Mouse (Mus musculus) splenic B cell, adult 2 months (primary cell): Measurements from ENCODE around the gene Slc26a6.

Source experiments
- DNase-seq: peaks from one replicate; pipeline ENCODE4 v3.0.0-alpha.2; 2011; ENCODE audit warnings: low read depth, low spot score
- H3K27me3 ChIP-seq: 2 replicates; pipeline ENCODE4 v1.6.1; 2012; ENCODE audit warnings: mild to moderate bottlenecking, low read length, moderate library complexity, mixed read lengths; ENCODE audit not compliant: control insufficient read depth, poor library complexity, insufficient read depth, severe bottlenecking
- H3K36me3 ChIP-seq: 2 replicates; pipeline ENCODE4 v1.6.1; 2012; ENCODE audit warnings: mild to moderate bottlenecking, low read length, moderate library complexity, mixed read lengths; ENCODE audit not compliant: control insufficient read depth, poor library complexity, insufficient read depth, severe bottlenecking

The Slc26a6 gene

DNA sequence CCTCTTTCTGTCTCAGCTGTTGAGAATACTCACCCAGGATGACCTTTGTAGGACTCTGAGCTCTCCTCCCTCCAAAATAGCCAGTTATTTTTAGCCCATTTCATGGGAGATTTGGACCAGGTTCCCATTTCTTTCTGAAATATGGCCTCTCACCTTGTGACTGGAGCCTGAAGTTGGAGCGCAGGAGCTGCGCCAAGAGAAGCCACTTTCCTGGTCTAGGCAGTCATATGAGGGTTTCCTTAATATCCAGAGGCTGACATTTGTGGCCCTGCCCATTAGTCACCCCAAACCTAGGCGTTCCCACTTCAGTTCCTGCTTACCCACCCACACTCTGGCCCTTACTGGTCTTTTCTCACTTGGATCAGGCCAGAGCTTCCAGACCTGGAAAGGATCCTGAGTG, at the start of gene Slc26a6:
Gene Slc26a6, plus strand, starts transcription at position 308 of the 400 bp plus-strand sequence.
- H3K36me3 ChIP-seq: no peaks in the 10 kb centered on the region
- DNase-seq: no peak

DNA sequence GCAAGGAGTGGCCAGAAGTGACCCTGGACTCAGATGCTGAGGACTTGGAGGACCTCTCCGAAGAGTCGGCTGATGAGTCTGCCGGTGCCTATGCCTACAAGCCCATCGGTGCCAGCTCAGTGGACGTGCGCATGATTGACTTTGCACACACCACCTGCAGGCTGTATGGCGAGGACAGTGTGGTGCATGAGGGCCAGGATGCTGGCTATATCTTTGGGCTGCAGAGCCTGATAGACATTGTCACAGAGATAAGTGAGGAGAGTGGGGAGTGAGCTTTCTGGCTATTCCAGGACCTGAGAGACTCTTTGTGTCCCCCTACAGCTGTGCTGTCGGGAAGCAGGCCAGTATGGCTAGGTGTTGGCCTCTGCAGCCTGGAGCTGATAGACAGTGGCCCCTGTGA, 47.3 kb upstream of the Slc26a6 start:
- Histone ChIP-seq H3K36me3 (peaks cover 4% of the 10 kb centered on the region; the same call in 1 of the 2 replicates), H3K27me3 (no peaks in the 10 kb centered on the region)
- DNase-seq: no peak

More for the DNA sequence above, at the start of gene Slc26a6:
- H3K27me3 ChIP-seq: no peaks in the 10 kb centered on the region

DNA sequence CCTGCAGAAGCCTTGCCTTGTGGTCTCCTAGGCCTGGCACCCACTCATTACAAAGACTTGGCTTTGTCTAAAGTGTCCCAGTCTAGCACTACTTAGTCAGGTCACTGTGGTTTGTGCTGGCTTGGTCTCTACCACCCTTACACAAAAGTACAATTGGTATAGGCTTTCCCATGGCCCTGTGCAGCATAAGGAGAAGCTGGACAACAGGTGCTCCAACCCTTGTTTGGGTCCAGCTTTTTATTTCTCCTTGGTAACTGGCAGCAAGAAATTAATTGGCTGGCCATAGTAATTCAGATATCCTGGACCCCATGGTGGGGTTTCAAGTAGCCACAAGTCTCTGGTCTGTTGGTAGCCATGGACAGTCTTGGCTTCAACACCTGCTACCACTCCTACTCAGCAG, 46.7 kb upstream of the Slc26a6 start:
- H3K36me3 ChIP-seq: peaks cover 4% of the 10 kb centered on the region; the same call in 1 of the 2 replicates
- DNase-seq: no peak
- no peaks in the 10 kb centered on the region for H3K27me3 ChIP-seq

DNA sequence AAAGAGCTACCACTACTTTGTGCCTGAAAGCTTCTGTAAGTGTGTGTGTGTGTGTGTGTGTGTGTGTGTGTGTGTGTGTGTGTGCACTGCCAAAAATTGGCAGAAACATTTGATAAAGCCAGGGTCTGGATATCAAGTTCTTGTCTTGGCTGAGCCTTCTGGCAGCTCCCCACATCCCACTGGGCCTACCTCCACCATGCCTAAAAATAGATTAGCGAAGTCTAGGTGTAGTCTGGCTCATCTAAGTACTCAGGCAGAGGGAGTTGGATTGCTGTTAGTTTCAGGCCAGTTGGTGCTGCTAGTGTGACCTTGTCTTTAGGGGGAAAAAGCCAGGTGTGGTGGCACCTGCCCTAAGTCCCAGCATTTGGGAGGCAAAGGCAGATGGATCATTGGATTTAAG, 46.3 kb upstream of the Slc26a6 start:
- DNase-seq: no peak

DNA sequence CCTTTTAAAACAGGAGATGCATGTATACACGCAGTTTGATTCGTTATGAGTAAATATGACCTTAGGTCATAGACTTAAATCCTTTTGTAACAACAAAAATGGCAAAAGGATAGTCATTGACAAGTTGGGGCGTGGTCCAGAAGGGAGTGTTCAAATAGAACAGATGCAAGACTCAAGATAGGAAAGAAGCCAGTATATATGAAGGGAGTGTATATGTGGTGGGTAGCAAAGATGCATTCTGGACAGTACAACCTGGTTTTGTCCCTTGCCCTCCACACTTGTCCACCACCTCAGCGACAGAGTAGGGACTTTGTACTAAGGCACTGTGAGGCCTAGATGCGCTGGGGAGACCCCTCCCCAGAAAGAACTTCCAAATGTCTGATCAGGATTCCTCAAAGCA, 45.4 kb upstream of the Slc26a6 start:
- DNase-seq: no peak
- Histone ChIP-seq H3K27me3 (no peaks in the 10 kb centered on the region), H3K36me3 (peaks cover 7% of the 10 kb centered on the region; the same call in 1 of the 2 replicates)

More for the DNA sequence above, 46.3 kb upstream of the Slc26a6 start:
- Histone ChIP-seq H3K27me3 (no peaks in the 10 kb centered on the region), H3K36me3 (peaks cover 7% of the 10 kb centered on the region; the same call in 1 of the 2 replicates)

DNA sequence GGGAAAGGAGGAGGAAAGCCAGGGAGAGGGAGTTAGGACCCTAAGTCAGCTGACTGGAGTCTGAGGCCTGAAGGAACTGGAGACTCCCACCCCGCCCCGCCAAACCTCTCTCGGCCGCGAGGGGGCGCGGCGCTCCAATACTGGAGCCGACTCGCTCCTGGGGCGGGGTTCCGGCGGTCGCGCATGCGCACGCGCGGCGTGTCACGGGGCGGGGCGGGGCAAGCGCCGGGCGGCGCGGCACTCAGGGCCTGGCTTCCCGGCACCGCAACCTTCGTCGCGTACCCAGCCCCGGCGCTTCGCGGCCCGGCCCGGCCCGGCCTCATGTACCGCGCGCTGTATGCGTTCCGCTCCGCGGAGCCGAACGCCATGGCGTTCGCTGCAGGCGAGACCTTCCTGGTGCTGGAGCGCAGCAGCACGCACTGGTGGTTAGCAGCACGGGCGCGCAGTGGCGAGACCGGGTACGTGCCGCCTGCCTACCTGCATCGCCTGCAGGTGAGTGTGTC, 44.9 kb upstream of the Slc26a6 start, which contains the start of gene Nckipsd:
Gene Nckipsd, plus strand, starts transcription at position 206 of the 503 bp plus-strand sequence.
- peaks cover 7% of the 10 kb centered on the region; the same call in 1 of the 2 replicates for H3K36me3 ChIP-seq
- DNase-seq: peak; percentile 94
- H3K27me3 ChIP-seq: no peaks in the 10 kb centered on the region

DNA sequence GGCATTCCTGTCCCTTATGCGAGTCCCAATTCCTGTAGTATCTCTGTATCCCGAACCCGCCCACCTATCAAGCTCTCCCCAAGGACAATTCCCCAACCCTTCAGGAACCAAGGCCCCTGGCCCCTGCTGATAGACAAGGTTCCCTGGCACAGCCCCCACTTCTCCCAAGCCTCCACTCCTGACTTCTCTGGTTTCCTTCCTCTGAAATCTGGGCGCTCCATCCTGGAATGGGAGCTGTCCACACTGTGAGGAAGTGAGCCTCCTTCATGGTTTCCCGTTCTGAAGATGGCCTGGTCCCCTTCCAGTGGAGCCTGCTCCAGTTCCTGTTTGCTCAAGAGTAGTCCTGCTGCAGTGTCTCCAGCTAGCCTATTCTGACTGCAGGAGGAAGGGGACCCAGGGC, 43.9 kb upstream of the Slc26a6 start:
- no peaks in the 10 kb centered on the region for H3K27me3 ChIP-seq
- H3K36me3 ChIP-seq: peaks cover 4% of the 10 kb centered on the region; the same call in 1 of the 2 replicates
- DNase-seq: peak; percentile 20

DNA sequence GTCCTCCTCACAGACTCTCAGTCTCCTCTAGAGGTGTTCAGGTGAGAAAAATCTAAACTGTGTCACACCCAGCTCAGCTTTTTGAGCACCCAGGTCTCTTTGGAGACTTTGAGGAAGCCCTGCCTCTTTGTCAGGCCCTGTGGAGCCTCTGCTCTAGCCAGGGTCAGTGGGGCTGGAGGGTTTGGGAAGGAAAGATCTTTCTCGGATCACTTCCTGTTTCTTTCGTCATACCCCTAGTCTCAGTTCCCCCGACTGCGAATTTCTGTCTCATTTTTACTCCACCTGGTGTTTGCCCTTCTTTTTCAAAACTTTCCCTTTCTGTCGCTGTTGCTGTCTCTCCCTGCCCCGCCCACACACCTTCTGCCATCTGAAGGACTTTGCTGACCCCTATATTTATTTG, 43.4 kb upstream of the Slc26a6 start:
- Histone ChIP-seq H3K27me3 (no peaks in the 10 kb centered on the region), H3K36me3 (peaks cover 3% of the 10 kb centered on the region; the same call in 1 of the 2 replicates)
- peak; percentile 70 for DNase-seq

DNA sequence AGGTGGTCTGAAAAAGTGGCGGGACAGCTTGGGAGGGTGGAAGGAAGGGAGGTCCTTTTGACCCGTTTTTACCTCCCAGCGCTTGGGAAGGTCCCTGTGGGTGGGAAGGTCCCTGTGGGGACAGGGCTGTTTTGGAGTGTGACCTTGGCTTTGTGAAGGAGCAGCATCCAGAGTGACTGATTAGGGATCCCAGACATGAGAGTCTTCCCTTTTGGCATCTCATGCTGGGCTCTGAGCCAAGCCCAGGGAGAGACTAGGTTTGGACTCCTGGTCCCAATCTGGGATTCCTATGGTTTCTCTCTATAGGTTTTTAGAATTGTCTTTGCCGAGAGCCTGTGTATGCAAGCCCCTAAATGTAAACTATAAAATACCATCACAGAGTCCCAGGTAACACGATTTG, 42.6 kb upstream of the Slc26a6 start:
- DNase-seq: no peak
- no peaks in the 10 kb centered on the region for H3K27me3 ChIP-seq
- peaks cover 3% of the 10 kb centered on the region; the same call in 1 of the 2 replicates for H3K36me3 ChIP-seq

DNA sequence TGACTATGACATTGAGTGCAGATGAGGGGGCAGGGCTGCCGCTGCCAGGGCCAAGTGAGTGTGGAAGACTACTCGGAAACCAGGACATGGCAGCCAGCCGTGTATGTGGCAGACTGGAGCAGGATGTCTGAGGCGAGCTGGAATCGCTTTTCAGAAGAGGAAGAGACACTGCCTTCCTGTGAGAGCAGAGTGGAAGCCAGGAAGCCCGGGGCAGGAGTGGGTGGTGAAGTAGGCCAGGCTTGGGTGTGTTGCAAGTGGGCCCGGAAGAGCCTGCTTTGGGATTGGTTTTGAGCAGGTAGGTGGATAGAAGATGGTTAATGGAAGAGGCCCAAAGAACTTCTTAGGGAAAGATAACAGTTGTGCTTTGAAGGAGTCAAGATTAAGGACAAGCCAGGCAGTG, 37.5 kb upstream of the Slc26a6 start:
- no peak for DNase-seq
- Histone ChIP-seq H3K27me3 (no peaks in the 10 kb centered on the region), H3K36me3 (peaks cover 3% of the 10 kb centered on the region; the same call in 1 of the 2 replicates)

DNA sequence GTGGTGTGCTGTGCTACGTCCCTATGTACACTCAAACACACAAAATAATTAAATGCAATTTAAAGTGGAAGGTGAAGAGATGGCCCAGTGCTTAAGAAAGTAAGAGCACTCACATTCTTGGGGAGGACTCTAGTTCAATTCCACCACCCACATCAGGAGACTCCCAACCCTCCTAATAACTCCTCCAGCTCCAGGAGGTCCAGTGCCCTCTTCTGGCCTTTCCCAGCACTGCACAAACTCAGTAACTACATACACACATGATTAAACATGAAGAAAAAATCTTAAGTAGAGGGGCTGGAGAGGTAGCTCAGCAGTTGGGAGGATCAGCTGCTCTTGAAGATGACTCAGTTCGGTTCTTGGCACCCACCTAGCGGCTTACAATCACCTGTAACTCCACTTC, 33.6 kb upstream of the Slc26a6 start:
- peak; percentile 62 for DNase-seq
- no peaks in the 10 kb centered on the region for H3K27me3 ChIP-seq
- H3K36me3 ChIP-seq: no peaks in the 10 kb centered on the region; the same call in 1 of the 2 replicates

DNA sequence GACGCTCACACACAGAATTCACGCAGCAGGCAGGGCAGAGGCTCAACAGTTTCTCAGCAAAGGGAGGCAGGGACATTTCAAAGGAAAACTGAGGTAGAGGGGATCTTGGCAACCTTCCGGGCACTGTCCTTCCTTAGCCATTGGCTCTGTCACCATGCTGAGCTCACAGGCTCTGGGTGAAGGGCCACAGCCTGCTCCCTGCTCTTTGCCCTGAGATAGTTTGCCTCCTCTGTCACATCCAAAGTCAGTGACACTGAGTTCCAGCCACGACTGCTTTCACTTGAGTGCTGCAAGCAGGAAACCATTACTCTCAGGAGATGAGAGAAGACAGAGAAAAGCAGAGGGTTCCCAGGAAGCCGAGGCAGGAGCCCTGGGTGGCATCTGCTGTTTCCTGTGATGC, 33.0 kb upstream of the Slc26a6 start:
- no peak for DNase-seq
- H3K36me3 ChIP-seq: no peaks in the 10 kb centered on the region; the same call in 1 of the 2 replicates
- no peaks in the 10 kb centered on the region for H3K27me3 ChIP-seq

DNA sequence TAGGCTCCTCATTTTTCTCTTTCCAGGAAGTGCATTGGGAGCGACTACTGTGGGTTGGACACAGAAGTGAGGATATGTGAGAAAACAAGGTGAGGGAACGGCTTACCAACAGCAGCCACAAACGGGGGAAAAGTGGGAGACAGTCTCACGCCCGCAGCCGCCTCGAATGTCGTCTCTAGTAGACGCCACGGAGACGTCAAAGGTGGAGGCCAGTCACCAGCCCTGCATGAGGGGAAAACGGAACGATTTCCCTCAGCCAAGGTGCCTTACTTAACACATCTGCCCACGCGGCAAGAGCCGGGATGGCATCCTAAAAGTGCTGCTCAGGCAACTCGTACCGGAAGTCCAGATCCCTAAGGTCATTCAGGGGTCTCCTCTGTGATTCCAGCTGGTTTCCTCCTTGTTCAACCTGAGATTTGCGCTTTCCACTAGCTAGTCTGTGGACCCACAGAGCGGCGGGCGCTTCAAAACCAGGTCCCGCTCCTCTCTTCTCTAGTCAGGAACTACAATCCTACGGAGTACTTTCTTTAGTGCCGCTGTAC, 28.9 kb upstream of the Slc26a6 start:
- Histone ChIP-seq H3K36me3 (no peaks in the 10 kb centered on the region), H3K27me3 (no peaks in the 10 kb centered on the region; the same call in none of the 2 replicates)
- DNase-seq: no peak

DNA sequence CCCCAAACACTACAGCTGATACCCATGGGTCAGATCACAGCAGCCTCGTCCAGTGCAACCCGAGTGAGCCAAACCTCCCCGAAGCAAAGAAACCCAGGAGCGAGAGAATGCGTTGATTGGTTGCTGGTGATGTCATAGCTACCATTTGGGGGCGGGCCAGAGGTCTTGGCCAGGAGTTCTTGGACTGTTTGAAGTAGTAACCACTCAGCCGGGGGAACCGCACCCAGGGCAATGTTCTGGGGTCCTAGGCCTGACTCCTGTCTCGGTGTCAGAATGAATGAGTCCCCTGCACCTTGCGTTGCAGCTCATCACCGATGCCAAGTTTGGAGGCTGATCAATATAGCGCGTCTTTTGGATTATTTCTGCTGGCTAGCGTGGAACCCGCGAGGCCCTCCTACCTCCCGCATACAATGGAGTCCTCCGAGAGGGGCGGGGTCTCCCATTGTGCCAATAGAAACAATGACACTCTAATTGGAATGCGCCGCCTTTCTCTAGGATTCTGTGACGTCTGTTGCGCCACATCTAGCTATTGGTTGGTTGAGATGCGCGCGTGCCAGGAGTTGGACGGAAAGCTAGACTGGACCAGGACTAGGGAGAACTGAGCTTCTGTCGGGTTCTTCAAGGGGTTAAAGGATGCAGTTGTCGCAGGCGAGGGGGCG, 28.2 kb upstream of the Slc26a6 start:
- Histone ChIP-seq H3K27me3 (no peaks in the 10 kb centered on the region; the same call in none of the 2 replicates), H3K36me3 (no peaks in the 10 kb centered on the region)
- no peak for DNase-seq
